Mouse (Mus musculus): ENCODE measurements around the gene Pink1.

- TF ChIP-seq CTCF (IDR thresholded peaks at IDR 0.05; ENCODE audit: low read depth) = no peak
- TF ChIP-seq EP300 (IDR thresholded peaks at IDR 0.05; ENCODE audit: low read depth) = no peak
Observed at GRCm38 (mm10) chr4:138362883-138363282, 36.8 kb upstream of the Pink1 start.

Data from liver, embryonic 14.5 days (tissue).